Mouse (Mus musculus) T-cell, adult 2 months (primary cell): ENCODE results near the gene Lhpp.

Experiments
- DNase-seq: peaks from one replicate; pipeline ENCODE4 v3.0.0; 2022; ENCODE audit warnings: low spot score

Lhpp gene

DNA sequence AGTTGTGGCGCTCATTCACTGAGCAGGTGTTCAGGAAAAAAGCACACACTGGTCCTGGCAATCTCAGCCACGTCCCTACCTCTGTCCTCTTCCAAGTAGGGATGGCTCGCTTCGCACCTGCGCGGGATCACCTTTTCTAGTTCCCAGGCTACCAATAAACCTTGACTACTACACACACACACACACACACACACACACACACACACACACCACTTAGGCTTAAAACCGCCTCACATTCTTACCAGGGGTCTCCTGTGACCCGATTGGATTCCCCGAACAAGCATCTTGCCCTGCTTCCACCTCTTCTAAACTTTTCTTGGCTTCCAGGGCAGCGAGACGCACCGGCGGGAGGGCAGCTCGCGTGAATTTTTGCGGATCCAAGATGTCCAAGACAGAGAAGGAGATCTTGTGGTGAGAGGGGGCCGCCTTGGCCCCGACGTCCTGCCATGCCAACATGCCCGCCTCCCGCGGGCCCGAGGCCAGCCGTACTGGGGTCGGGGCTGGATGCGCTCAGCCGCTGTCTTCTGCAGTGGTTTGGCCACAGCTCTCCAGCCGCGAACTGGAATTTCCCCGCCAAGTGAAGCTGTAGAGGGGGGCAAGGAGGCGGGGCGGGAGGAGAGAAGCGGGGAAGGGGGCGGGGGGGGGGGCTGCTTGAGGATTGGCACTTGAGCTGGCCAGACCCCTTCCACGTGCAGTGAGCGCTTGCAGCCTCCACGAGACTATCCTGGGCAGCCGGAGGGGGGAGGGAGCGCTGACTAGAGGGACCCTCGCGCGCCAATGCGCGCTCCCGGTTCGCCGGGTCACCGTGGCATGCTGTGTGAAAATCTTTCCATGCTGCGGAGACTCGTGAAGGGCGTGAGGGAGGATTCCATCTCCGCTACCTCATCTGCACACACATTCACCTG is 11.1 kb upstream of the Lhpp start, which contains the start of gene Nkx1-2:
Gene Nkx1-2 (minus strand): TSS at position 567 of the 905 bp plus-strand sequence.
- no peak for DNase-seq

DNA sequence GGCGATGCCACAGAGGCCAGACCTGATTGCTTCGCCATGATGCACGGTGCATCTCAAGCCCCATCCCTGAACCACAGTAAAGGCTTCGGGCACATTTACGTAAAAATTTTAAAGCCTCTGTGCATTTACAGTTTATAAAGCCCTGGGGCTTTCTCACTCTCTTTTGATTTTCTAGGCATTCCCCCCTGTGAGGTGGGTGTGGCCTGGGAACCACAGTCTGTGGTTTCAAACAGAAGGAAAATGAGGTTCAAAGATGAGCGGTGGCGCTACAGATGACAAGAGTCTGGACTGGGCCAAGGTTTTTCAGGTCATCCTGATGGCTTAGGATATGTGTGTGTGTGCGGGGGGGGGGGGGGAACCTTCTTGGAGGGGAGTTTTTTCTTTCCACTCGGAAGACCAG is 10.4 kb upstream of the Lhpp start:
- peak; percentile 43 for DNase-seq

- no peak for DNase-seq
Observed at GRCm38 (mm10) chr7:132600926-132601325, 9.5 kb upstream of the Lhpp start.

DNA sequence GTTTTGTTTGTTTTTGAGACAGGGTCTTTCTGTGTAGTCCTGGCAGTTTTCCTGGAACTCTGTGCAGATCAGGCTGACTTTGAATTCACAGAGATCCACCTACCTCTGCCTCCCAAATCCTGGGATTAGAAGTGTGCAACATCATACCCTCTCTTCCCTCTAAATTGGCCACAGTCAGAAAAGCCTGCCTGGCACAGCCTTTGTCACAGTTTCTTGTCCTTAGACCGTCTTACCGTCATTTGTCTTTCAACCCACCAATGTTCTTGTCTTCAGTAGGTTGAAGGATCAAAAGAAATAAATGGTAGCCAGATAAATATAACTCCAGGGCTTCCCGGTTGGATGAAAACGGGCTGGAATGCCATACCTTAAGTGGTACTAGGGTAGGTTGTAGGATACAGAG is 5.7 kb upstream of the Lhpp start:
- DNase-seq = no peak

GRCm38 (mm10) chr7:132605689-132606088 is 4.7 kb upstream of the Lhpp start:
- no peak for DNase-seq

- DNase-seq = no peak
Observed at GRCm38 (mm10) chr7:132608316-132609020, 2.0 kb upstream of the Lhpp start.

GRCm38 (mm10) chr7:132611530-132611929 is 1.1 kb downstream of the Lhpp start:
- DNase-seq = no peak

GRCm38 (mm10) chr7:132615346-132615745 is 4.9 kb downstream of the Lhpp start:
- DNase-seq = no peak

DNA sequence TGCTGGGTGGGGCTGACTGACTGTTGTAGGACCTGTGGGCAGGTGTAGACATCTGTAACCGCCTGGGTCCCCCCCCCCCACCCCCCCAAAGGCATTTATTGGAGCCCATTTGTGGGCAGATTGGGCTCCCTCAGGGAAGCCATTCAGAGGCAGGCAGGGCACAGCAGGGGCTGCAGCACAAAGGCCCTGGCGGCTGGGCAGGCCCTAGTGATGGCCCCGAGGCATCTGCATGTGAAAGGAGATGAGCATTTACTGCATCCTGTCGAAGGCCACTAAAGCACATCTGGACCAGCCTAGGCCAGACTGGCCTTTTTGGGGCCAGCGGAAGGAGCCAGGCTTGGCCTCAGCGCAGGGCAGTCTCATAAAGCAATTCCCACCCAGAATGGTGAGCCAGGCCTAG is 6.0 kb downstream of the Lhpp start:
- DNase-seq = no peak

DNA sequence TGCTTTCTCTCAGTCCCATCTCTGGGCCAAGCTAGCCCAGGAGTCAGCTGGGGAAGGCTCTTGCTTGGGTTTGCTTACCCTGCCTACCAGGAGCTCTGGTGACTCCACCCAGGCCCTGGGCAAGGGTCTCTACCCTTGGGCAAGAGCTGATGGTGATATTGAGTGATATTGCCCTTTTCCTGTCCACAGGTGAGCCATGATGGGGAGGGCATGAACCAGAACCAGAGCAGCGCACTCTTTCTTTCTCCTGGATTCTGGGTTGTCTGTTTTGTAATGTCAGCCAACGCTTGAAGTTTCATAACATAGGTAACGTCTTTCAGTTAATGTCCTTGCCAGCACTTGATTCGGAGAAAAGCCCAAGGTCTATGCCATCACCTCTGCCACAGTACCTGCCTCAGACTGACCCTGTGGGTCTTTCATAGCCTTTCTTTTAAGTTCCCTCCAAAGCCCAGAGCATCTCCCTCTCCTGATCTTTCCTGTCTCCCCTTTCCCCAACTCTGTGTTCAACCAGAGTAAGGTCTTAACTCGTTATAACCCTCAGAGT is 6.7 kb downstream of the Lhpp start:
- DNase-seq = no peak

DNA sequence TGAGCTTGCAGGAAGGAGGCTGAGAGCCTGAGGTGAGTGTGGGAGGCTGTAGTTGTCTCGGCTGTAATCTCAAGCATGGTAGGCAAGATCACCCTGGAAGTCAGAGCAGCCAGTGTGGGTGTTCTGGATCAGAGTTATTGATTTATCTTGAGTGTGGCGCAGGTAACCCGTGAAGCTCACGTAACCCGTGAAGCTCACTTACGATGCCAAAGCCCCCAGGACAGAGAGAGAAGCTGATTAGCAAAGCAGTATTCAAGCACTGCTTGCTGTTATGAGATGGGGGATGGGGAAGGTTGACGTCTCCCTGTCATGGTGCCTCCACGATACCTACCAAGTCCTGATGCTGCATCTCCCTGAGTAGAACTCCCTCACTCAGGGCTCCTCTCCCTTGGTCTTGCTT is 9.1 kb downstream of the Lhpp start:
- no peak for DNase-seq

- no peak for DNase-seq
Observed at GRCm38 (mm10) chr7:132619975-132620918, 9.8 kb downstream of the Lhpp start.

GRCm38 (mm10) chr7:132624161-132624560 is 13.7 kb downstream of the Lhpp start:
- no peak for DNase-seq

DNA sequence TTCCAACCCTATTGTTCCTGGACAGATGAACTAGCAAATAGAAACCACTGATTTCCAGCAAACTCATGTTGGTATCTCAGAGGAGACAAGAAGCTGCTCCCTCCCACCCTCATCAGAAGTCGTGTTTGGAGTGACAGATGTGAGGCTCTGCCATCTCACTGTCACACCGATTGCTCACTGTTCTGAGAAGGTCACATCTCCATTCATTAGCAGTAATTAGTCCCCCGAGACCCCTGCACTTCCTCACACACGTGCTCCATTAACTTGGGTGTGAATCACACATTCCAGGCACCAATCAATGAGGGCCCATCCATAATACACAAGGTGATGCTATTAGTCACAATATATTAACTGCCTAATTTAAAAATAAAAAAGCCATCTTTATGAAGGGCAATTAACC is 15.7 kb downstream of the Lhpp start:
- DNase-seq = no peak

DNA sequence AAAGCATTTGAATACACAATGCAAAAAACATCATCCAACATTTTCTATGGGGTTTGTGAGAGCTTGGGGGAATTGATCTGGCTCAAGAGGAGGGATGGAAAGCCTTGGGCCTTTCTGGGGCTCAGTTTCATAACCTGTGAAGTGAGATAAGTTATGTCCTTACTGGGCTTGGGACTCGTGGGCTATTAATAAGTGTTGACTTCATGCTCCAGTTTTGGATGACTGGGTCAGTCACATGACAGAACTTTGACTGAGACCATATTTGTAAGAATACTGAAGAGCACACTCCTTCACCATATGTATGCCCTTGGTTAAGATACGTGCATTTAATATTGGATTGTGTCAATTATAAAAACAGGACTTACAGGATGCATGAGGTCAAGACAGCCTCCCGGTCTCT is 17.0 kb downstream of the Lhpp start:
- DNase-seq = no peak

DNA sequence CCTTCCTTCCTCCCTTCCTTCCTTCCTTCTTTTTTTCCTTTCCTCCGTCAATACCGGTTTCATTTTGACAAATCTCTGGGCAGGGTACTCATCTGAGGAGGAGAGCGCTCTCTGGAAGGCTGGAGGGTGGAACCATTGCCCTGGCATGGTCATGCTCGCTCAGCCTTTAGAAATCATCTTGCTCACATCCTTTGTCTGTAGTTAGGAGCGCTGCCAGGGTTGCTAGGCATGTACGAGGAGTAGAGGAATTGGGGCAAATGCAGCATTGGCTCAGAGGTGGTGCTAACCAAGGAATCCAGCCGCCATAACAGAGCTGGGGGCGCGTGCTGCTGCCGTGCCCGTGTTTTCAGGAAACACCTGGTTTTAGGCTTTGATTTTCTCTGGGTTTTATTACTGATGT is 20.9 kb downstream of the Lhpp start:
- DNase-seq = no peak

GRCm38 (mm10) chr7:132637292-132637691 is 26.9 kb downstream of the Lhpp start:
- DNase-seq = no peak

- peak; percentile 35 for DNase-seq
Observed at GRCm38 (mm10) chr7:132638446-132639087, 28.1 kb downstream of the Lhpp start.

- DNase-seq = no peak
Observed at GRCm38 (mm10) chr7:132640946-132641345, 30.5 kb downstream of the Lhpp start.

DNA sequence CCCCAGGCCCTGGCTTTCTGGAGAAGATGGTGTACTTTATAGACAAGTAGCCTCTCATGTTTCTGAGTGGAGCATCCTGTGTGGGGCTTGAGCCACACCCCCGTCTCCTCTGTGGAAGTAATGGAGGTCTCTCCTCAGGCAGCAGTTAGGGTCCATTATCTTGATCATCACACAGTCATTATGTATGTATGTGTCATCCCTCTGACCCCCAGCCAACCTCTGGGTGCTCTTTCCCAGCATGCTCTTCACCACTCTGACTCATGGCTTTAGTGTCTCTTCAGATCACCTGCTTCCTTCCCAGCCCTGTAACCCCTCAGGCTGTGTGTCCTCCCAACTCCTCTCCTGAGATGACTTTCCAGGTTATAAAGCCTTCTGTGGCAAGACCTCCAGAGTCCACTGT is 31.2 kb downstream of the Lhpp start:
- DNase-seq = no peak

DNA sequence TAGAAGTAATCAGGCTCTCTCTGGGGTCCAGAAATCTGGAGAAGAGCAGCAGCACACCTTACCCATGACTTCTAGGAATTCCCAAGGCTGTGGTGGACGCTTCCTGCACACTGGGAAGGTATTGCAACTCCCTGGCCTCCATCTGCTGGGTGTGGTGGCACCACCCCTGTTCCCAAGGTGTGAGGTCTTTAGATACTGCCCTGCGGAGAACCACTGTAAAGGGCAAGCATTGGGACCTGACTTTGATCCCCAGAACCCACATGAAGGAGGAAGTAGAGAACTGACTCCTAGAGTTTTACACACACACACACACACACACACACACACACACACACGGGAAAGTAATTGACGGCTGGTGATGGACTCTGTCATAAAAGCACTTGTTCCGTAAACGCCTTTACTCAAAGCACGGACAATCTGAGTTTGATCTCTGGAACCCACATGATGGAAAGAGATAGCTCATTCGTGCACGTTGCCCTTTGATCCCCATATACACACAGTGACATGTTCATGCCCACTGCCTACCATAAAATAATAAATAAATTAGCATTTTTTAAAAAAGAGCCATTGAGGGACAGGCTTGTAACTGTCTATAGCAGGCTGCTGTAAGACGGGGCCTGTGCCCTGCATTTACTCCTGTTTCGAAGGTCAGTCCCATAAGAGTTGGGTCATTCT is 34.3 kb downstream of the Lhpp start:
- DNase-seq = no peak
